Mouse (Mus musculus) small intestine, adult 2 months (tissue): ENCODE data around the gene Plgrkt.

Source experiments
- CTCF ChIP-seq: fragments of 200-500 bp; IDR thresholded peaks from 2 replicates; pipeline ENCODE4 v1.5.1; 2012; ENCODE audit warnings: low read depth, mild to moderate bottlenecking, control low read depth, inconsistent platforms, low read length, moderate library complexity, mixed read lengths; ENCODE audit not compliant: insufficient replicate concordance, insufficient read length; ENCODE audit errors: extremely low read depth
- POLR2A ChIP-seq: fragments of 200-500 bp; IDR thresholded peaks from 2 replicates; pipeline ENCODE4 v1.6.1; 2012; ENCODE audit warnings: low read depth, mild to moderate bottlenecking, control low read depth, inconsistent platforms, low read length, moderate library complexity

DNA sequence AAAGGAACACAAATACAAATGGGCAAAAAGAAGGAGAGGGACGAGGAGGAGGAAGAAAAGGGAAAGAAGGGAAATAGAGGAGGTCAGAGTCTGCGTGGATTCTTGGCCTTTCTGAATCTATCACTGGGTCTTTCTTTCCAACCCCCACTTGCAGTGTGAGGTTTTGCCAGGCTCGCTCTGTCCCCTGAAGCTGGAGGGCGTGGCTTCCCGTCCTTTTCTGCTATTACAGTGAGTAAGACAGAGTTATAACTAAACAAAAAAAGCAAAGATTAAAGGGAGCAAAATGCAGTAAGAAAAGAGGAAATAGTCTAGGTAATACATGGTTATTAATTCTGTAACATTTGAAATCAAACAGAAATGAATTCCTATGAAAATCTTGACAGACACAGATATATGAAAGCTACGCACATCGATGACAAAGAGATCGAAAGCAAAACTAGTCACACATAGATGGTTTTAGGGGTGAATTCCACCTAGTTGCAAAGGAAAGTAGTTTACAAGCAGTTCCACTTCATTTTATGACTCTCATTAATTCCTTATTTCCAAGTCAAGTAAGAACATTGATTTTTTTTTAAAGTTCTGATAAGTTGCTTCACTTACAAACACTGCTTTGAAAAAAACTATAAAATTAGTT, 43.7 kb downstream of the Plgrkt start:
- TF ChIP-seq CTCF = no peak
- TF ChIP-seq POLR2A = no peak
